Mouse (Mus musculus): ENCODE measurements around the gene Adamts6.
A peak's percentile ranks its signal among the peaks of the same experiment; 100 is the strongest.

Gene Adamts6

DNA sequence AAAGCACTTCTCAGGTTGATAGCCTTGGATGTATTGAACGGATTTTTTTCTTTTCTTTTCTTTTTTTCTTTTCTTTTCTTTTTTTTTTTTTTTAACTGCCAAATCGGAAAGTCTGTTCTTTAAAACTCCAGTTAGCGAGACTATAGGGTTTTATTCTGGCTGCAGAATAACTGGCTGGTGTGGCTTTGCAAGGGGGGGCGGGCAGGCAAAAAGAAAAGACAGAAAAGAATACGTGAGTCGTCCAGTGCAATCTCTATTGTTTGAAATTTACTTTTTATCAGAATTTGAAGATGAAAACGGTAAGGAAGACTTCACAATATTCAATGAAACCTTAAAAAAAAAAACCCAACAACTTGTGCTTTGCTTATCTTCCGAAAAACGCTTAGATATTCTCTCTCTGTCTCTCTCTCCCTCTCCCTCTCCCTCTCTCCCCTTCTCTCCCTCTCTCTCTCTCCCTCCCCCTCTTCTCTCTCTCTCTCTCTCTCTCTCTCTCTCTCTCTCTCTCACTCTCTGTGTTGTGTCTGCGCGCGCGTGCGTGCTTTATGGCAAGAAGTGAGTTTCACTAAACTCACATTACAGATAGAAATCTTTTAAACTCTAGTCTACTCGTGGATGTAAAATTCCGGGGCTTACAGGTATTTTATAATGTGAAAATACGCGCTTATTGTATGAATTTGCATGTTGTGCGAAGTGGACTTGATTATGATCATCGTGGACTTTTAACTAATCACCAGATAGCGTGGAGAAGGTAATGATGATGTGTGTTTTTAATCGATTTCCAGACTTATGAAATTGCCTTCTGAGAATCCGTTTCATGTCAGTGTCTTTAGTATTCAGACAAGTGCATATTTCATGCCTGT is at the start of gene Adamts6:
Gene Adamts6, plus strand, starts transcription at position 470 of the 860 bp plus-strand sequence.
- peak; percentile 13 for DNase-seq (ENCODE audit: low spot score)

DNA sequence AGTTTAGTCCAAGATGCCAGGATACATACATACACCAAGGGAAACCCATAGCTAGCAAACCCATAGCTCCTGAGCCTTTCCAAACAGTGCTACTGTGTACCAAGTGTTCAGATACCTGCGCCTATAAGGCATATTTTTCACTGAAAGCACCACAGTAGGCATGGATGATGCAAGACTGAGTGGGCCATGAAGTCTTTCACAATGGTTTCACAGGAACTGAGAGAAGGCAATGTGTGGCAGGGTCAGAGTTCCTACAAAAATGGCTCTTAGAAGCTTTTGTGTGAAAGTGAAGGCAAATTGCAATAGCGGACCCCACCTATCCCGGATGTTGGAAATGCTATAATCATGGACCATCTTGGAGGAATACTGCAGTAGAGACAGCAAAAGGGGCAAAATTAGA is 28.6 kb upstream of the Adamts6 start:
- no peak for DNase-seq (ENCODE audit: low spot score)

DNA sequence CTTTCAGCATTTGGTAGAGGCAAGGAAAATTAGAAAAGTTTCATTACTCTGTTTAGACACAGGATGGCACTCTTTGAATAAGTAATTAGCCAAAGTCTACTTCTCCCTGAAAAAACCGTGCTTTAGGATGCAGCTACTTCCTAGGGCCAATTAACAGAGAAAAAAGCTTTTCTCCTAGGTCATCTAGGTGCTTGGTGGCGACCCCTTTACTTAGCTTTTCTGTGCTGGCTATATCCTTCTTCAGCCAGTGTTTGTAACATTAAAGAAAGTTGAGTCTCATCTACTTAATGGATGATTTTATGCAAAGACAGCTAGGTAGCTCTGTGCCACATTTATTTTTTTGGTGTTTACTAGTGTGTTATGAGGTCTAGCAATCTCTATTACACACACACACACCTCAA is 2.6 kb upstream of the Adamts6 start:
- no peak for DNase-seq (ENCODE audit: low spot score)

DNA sequence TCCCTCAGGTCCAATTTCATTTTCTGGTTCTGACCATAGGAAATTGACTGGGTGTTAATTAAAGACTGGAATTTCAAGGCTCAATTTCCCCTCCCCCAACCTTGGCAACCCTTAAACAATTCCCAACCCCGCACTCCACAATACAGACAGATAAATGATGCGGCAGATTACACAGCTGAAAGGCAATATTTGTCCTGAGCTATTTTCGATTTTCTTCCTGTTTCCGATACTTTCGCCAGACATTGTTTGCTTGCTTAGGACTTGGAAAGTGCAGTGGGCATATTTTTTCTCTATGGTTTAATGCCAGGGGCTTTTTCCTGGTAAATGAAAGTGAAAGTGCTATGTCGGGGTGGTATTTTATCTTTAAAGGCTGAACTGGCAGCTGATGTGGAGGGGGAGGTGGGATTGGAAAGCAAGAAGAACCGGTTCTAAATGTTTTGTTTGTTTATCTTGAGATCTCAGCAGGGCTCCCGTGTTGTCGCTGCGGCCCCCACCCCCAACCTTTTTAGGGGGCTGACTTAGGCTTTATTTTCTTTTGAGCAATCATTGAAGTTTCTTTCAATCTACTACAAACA is 1.8 kb upstream of the Adamts6 start:
- DNase-seq (ENCODE audit: low spot score) = peak; percentile 29

DNA sequence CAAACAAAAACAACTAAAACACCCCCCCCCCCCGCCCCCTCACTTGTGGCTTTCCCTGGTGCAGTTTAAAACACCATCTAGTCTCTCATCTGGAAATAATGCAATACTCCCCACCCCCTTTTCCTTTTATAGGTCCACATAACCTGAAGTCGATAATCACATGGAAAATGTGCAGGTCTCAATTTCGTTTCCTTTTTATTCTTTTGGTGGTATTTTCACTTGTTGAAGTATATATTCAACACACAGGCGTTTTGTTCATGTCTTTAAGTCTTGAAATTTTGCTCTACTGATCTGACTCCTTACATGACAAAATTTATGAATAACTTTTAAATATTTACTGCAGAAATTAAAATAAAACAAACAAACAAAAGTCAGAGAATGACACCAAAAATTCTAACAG is 1.3 kb upstream of the Adamts6 start:
- no peak for DNase-seq (ENCODE audit: low spot score)

DNA sequence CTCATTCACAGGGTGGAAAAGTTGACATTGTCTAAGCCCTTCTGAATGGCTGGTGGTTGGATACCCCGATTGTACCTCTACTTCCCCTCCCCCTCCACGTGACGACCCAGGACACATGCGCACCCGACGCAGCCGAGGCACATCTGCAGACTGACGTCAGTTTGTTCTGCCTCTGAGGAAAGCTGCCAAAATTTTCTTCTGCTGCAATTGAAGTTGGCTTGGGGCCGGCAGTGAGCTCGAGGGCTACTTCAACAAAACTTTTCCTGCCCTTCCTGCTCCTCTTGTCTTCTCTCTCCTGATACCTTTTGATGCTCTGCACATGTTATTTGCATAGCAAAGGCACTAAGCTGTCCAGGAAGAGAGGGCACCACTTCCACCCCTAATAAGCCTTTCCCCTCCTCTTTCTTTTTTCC is 732 bp upstream of the Adamts6 start:
- peak; percentile 74 for DNase-seq (ENCODE audit: low spot score)

DNA sequence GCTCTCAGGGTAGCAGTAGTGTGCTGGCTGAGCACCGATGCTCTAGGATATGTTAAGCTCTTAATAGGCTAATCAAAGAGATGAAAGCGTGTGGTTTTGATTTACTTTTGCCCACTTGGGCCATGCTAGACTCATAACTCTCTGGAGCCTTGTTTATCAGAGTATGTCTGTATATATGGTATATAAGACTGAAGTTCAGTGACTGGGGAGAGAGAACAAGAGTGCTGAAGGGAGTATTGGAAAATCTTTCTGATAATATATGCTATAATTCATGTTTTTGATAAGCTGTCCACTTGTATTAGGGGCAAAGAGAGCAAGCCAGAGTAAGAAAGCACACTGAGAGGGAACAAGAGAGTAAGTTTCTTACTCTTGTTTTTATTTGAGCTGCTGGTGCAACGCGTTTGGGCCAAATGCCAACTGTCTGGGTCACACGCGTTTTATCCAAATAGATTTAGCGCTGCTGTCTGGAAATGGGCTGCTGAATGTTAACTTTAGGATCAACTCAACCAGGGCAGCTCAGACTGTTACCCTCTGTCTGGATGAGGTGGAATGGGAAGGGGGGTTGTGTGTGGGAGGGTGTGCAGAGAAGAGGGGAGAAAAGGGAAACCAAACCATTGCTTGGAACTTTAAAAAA is 708 bp downstream of the Adamts6 start:
- DNase-seq (ENCODE audit: low spot score) = peak; percentile 65

DNA sequence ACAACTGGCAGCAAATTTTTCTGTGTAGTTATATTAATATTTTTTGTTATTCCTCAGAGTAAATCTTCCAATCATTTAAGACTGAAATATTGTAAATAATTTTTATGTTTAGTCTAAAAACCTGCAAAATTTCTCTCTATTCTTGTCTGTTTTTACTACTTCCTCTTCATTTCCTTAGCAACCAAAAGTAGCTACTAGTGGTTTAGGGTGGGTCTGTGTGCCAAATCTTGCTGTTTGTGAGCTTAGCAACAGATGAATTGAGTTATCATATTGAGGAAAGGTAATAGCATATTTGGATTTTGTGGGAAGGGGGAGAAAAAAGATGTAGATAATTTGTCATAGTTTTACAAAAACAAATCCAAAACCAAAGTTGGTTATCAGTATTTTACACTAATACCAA is 1.5 kb downstream of the Adamts6 start:
- no peak for DNase-seq (ENCODE audit: low spot score)

DNA sequence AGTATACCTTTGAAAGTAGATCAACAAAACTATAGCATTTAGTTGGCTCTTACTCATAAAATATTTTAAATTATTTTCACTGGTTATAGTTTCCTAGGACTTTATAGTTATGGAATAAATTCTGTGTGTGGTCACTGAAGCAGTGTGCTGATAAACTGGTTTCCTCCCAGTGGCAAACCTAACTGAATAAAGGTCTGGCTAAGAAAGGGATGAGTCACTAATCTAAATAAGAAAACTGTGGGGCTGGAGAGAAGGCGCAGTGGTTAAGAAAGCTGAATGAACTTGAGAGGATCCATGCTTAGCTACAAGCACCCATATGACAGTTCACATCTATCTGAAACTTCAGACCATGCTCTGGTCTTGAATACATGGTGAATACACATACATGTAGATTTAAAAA is 7.8 kb downstream of the Adamts6 start:
- no peak for DNase-seq (ENCODE audit: low spot score)

DNA sequence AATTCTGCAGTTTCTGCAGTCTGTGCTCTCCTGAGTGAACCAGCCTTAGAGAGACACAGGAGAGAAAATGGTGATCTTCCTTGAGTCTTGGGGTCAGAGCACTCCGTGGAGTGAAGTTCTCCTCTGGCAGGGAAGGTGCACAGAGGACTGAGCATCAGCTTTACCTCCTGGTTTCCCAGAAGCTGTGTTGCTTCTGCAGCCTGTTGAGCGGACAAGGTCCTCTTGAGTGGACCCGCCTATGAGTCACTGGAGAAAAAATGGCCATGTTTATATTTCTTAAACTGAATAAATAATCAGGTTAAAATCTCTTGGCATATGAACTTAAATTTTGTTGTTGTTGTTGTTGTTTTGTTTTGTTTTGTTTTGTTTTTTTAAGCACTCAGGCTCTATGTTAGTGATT is 41.7 kb downstream of the Adamts6 start:
- no peak for DNase-seq (ENCODE audit: low spot score)

DNA sequence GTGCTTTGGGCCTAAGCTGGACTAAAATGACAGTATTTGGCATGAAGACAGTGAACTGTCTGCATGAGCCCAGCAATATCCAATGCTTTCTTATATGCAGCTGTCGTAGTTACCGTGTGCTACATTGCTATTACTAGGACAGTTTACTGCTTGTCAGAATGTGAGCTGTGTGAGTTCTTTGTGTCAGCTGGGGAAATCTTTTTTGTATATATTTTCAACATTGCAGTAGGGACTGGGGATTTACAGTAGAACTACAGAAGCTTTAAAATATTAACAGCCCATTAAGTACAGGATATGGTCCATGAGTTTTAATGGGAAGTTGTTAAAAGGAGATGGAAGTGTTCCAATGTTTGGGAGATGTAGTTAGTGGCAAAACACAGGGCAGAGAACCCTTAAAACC is 42.1 kb downstream of the Adamts6 start:
- no peak for DNase-seq (ENCODE audit: low spot score)

DNA sequence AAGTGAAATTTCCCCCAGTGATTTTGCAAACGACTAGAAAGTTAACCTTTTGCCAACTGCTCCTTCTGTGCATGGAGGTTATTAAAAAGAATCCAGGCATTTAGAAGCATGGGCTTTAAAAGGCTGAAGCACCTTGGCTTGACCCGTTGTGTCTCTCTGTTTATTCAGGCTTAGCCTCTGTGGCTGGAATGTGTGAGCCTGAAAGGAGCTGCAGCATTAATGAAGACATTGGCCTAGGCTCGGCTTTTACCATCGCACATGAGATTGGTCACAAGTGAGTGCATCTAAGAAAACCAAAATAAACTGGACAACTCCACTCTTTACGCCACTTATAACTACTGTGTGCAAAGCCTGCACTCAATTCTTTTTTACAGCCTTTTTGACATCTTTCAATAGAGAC is 65.0 kb downstream of the Adamts6 start:
- no peak for DNase-seq (ENCODE audit: low spot score)

DNA sequence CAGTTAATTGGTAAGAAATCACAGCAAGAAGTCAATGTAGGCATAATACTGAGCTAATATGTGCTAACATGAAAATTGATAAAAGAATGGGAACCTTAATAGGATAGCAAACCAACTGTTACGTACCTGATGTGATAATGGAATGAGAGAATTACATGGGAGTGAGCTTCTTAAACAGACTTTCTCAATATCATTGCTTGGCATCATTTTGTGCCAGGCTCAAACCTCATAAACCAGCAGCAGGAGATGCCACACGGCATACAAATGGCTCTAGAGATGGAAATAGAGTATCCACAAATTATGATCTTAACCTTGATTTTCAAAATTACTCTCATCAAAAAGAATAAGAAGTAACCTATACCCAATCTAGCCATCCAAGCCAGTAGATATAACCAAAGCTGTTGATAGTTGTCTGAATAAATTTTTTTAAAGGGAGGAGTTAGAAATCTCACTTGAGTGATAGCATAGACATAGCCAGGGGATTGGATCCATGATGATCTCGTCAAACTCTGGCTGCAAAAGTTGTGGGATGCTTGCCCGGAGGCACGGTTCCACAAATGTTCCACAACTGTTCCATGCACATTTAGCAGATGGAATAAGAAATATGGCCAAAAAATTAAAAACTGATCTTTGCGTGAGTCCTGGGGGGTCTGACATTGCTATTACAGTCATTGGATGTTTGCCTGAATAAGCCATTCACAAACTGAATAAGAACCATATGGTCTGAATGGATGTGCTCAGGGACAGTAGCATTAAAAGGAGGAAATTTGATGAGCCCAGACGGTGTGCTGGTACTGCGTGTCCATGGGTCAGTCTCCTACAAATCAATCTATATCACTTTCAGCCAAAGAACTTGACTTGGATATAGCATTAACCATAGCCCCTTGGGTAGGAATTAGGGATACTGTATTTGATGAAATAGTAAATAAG is 106.1 kb downstream of the Adamts6 start:
- DNase-seq (ENCODE audit: low spot score) = no peak

DNA sequence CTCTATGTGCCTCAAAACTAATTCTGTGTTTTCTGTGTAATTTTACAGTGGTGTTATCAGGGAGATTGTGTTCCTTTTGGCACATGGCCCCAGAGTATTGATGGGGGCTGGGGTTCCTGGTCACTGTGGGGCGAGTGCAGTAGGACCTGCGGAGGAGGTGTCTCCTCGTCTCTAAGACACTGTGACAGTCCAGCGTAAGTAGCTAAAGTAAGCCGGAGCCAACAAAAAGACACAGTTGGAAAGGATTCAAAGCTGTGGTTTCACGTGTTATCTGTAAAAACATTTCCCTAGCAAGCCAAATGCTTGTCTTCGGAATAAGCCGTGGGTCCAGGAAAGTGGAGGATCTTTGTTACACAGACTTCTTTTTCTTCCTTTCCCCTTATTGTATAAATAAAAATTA is 110.2 kb downstream of the Adamts6 start:
- DNase-seq (ENCODE audit: low spot score) = no peak

DNA sequence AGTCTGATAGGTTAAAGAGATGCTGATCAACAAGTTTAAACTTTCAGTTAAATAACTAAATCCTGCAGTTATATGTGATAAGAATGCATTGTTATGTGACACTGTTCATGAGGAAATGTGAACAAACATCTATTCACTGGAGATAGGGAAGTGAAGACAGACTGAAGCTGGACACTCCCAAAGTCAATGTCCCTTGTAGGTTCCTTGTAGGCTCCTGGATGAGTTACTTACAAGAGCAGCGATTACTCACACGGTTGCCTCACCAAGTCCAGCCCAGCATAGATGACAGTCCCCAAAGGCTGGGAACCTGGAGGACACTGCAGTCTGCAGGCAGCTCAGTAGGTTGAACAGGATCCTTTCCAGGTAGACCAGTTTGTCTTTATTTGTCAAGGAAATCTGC is 145.1 kb downstream of the Adamts6 start:
- no peak for DNase-seq (ENCODE audit: low spot score)

DNA sequence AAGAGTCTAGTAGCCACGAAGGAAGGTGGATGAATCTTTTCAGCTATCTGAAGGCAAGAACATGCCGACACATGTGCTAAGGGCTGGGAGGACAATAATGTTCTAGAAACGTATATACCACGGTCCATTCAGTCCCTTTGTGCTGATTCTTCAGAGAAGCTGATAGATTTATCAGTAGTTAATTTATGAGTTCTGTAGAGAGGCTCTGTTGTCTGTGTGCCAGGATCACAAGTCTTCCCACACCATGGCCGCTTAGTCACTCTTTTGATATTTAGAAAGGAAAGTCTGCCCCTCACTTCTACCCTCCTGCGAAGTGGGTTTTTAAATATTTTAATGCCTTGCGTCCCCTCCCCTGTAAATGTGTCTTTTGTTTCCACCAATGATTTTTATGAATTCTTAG is 154.9 kb downstream of the Adamts6 start:
- DNase-seq (ENCODE audit: low spot score) = no peak

DNA sequence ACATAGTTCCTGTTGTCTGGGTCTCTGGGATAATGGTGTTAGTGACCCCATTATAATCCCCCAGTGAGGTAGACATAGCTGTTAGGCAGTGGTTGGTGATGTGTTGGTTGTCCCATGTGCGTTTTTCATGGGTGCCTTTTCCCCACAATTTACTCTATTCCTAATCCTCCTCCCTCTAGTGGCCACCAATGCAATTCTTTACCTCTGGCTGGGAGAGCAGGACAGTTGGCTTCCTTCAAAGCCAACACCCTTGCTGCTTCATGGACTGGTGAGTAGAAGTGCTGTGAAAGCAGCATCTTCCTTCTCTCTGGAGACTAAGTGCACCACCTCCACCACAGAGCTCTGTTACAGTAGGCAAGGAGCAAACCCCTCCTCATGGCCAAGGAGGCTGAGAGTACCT is 157.8 kb downstream of the Adamts6 start:
- DNase-seq (ENCODE audit: low spot score) = no peak

DNA sequence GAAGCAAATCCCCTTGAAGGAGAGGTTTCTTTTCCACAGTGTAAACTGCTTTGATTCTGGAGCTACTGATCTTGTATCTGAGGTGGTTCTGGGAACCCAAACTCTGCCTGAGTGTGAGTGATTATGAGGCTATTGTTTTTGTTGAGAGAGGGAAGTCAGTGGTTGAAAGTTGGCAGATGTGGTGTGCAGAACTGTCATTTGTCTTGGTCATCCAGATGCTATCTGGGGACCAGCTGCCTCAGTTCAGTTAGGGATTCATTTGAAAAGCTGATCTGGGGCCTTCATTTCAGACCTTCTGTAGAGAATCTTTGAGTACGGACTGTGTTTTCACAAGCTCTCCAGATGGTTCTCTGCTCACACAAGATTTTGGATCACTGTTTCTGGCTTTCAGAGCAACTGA is 159.3 kb downstream of the Adamts6 start:
- DNase-seq (ENCODE audit: low spot score) = no peak

DNA sequence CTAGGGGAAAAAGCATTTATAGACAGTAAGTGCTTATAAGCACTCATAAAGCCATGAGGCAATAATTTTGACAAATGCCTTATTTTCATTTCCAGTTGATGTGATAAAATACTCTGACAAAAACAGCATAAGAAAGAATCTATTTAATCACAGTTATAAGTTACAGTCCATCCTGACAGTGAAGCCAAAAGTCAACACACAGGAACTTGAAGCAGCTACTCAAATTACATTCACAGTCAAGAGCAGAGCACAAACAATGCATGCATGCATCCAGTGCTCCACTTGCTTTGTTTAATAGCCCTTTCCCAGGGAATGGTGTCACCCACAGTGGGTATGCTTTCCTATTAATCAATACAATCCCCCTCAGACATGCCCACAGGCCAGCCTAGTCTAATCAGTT is 159.8 kb downstream of the Adamts6 start:
- no peak for DNase-seq (ENCODE audit: low spot score)

DNA sequence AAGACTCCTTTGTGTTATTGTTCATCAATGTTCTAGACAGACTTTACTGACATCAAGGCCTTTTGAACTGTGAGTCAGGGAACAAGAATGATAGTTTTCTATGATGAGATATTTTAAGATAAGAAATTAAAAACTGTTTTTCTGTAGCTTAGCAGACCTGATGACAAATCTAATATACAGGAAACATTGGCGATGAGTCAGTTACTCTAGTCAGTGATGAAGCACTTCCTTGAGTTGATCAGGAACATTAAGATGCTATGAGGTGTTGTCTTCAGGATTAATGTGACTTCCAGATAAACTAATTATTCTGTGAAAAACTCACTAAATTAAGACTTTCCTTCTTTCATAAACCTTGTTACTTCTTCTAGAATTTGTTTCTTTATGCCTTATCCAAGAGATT is 160.7 kb downstream of the Adamts6 start:
- DNase-seq (ENCODE audit: low spot score) = no peak

DNA sequence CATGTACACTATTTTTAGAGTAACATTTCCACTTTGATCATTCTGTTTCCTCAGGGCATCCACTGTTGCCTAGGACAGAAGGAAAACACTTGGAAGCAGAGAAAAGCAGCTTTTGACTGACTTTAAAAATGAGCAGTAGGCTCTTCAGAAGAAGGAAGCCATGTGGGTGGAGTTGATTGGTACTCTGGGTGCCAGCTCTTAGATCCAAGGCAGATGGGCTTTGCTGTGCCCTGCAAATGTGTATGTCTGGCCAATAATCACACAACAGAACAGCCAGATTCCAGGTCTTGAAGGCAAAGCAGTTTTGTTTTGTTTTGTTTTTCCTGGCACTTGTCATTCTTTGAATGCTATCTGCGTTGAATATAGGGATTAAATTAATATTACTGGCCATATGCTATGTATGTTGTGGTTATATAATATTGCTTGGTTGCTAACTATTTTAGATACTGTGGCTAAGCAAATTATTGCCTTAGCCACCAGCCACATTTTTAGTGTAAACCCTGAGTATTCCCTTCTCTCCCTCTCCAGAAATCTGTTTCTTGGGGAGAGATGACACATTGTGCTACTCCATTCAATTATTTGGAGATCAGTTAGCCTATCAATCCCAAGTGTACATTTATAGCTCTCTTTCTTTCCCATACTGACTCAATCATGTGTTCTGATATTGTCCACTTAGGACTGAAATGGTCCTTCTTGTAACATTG is 165.8 kb downstream of the Adamts6 start:
- DNase-seq (ENCODE audit: low spot score) = no peak

DNA sequence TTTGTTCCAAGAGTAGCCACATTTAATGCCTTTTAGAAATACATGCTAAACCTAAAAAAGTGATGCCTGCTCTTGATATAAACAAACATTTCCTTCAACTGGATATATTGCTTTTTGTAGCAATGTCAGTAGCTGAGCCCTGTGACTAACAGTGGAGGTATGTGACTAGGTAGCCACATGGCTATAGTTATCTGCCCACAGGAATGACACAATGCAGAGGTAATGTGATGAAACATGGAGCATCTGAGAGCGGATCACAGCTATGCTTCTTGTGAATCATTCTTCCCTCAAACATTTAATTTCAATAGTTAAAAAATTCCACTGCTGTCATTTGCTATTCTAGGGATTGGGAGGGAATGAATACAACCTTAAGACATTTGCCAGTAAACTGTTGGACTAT is 172.7 kb downstream of the Adamts6 start:
- DNase-seq (ENCODE audit: low spot score) = no peak
